Mouse (Mus musculus): ENCODE measurements around the gene Serinc3. TPM values are rescaled to one million over a fixed set of nuclear protein-coding genes. Genes with fewer than 3 reads are reported as not detected.

Gene Serinc3
- polyA plus RNA-seq (2017; shearing (Covaris generic)) = 507 TPM

DNA sequence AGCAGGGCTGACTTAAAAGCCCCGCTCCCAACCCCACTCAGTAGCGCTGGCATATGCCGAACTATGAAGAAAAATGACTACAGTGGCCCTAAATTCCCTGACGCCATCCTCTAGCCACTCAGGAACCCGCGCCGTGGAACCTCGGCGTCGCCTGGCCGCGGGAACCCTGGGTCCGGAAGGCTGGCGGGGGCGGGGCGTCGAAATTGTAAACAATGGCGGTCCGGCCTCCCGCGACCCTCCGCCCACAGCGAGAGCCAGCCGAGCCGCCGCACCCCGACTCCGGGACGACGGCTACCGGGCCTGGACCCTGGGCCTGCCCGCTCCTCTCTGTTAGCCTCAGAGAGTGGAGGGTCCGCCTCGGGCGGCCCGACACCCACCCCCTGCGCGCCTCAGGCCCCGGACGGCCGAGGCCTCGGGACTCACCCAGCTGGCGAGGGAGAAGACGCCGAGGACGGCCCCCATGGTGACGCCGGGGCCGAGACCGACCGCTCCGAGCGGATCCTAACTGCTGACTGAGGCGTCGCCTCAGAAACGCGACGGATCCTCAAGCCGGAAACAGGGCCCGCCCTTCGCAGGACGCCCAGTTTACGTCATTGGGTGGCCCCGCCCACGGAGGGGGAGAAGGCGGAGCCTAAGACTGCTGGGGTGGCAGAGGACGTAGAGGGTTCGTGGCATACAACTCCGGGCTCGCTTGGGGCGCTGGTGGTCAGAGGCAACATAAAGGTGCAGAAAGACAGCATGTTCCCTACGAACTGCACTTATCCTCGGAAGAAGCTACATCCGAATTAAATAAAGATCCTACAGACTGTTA, at the start of gene Serinc3:
TSS of gene Serinc3 (minus strand) at position 557 of the 811 bp plus-strand sequence.

DNA sequence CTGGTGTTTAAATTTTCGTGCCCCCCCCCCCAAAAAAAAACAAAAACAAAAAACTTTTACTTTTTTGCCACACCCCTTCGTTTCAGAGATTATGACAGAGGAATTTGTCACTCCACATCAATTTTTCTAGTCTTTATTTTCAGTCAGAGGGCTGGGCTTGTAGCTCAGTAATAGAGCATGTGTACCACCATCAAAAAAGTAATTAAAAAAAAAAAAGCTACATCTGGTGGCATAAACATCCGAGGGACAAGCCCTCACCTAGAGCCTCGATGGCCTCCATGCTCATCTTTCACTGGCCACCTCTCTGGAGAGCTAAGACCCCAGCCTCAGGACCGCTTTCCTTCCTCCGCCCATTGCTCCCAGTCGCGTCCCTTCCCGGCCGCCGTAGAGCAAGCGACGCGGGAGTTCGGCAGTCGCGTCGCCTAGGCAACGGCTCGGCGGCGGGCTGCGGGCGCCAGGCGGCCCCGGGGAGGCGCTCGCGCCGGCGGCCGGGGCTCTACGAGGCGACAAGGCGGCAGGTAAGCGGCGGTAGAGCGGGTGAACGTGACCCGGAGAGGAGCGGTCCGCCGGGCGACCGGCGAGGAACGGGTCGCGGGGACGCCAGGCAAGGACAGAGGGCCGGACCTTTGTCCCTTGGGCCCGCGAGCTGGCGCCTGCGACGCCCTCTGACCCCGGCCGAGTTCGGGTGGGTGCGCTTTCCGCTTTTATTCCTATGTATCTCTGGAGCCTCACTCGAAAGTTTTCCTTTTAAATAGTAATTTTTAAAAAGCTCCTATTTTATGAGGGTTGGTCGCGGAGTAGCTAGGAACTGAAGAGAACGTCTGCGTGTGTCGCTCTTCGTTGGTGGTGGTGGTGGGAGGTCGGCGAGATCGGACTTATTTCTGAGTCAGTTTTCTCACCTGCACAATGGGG, 13.3 kb upstream of the Serinc3 start, which contains the start of gene Pkig:
TSS of gene Pkig (plus strand) at position 412 of the 912 bp plus-strand sequence.

DNA sequence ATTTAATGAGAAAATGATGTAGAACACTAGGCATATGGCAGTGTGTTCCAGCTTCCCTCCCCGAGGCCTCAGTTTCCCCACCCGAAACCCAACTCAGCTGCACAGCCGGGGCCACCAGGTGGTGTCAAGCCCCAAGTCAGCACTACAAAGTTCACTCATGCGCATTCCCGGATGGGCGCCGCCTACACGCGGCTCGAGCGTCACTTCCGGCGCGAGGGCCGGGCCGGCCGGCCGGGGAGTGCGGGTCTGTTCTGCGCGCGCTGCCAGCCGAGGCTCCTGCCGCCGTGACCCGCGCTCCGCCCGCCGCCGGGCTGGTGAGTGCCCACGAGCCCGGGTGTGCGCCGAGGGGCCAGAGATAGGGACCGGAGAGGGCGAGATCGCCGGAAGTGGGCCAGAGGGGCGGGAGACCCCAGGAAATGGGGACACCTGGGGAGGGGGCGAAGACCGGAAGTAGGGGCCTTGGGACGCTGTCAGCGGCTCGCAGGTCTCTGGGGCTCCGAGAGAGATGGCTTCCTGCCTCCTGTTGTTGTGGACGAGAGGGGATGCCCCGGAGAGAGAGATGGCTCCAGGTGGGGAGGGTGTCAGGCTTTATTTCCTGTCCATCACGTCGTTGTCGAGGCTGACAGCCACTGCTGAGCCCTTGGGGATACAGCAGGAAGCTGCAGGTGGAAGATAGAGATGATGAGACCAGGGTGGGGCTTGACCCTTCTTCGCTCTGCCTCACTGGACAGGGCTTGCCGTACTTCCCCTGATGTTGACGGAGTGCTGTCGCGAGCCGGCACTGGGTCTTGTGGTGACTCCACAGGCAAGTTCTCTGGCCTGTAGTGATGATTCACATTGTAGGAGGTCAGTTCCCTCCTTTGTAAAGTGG, 42.6 kb downstream of the Serinc3 start, which contains the start of gene Ttpal:
TSS of gene Ttpal (plus strand) at position 214 of the 871 bp plus-strand sequence.

Other genes starting within 250 kb of the Serinc3 start
- not detected for gene Jph2, start 247.1 kb downstream of the Serinc3 start, polyA plus RNA-seq (2017; shearing (Covaris generic))
- gene Oser1, start 220.4 kb downstream of the Serinc3 start, polyA plus RNA-seq (2017; shearing (Covaris generic)) = 196 TPM
- gene Gdap1l1, start 206.7 kb downstream of the Serinc3 start, polyA plus RNA-seq (2017; shearing (Covaris generic)) = not detected
- 2.9 TPM for gene Fitm2, start 172.5 kb downstream of the Serinc3 start, polyA plus RNA-seq (2017; shearing (Covaris generic))
- not detected for gene R3hdml, start 152.8 kb downstream of the Serinc3 start, polyA plus RNA-seq (2017; shearing (Covaris generic))
- gene Hnf4a, start 138.3 kb downstream of the Serinc3 start, polyA plus RNA-seq (2017; shearing (Covaris generic)) = not detected
- 44.4 TPM for gene Ttpal, start 42.8 kb downstream of the Serinc3 start, polyA plus RNA-seq (2017; shearing (Covaris generic))
- 3.5 TPM for gene Pkig, start 13.3 kb upstream of the Serinc3 start, polyA plus RNA-seq (2017; shearing (Covaris generic))
- gene Ada, start 105.1 kb upstream of the Serinc3 start, polyA plus RNA-seq (2017; shearing (Covaris generic)) = 2.4 TPM
- not detected for gene Ccn5, start 175.7 kb upstream of the Serinc3 start, polyA plus RNA-seq (2017; shearing (Covaris generic))
- gene Kcnk15, start 208.5 kb upstream of the Serinc3 start, polyA plus RNA-seq (2017; shearing (Covaris generic)) = not detected